Mouse (Mus musculus) adrenal gland, postnatal 10 days (tissue): ENCODE data around the gene Lmnb2. TPM values are rescaled to one million over a fixed set of nuclear protein-coding genes. Genes with fewer than 3 reads are reported as not detected.

ENCODE experiments used
- DNase-seq: peaks from one replicate; pipeline ENCODE4 v3.0.0; 2021; ENCODE audit warnings: mixed read lengths
- total RNA-seq, 2 experiments: library from RNA; stranded (reverse); gene quantifications; 2 replicates each; pipeline ENCODE4 v1.2.3; 2021

The Lmnb2 gene
- total RNA-seq, 2 experiments from 2014 or later: 14.5 to 16.5 TPM

GRCm38 (mm10) chr10:80899591-80900317, 18.3 kb downstream of the Lmnb2 start:
- DNase-seq: no peak

GRCm38 (mm10) chr10:80899074-80899473, 19.0 kb downstream of the Lmnb2 start:
- no peak for DNase-seq

- DNase-seq: peak; percentile 52
Observed at GRCm38 (mm10) chr10:80897861-80898510, 20.1 kb downstream of the Lmnb2 start.

- DNase-seq: no peak
Observed at GRCm38 (mm10) chr10:80896581-80897485, 21.2 kb downstream of the Lmnb2 start.

GRCm38 (mm10) chr10:80895697-80896096, 22.3 kb downstream of the Lmnb2 start:
- DNase-seq: no peak

GRCm38 (mm10) chr10:80895100-80895499, 22.9 kb downstream of the Lmnb2 start:
- no peak for DNase-seq

- DNase-seq: peak; percentile 90
Observed at GRCm38 (mm10) chr10:80887181-80887580, 30.9 kb downstream of the Lmnb2 start.

GRCm38 (mm10) chr10:80881301-80881700, 36.7 kb downstream of the Lmnb2 start:
- peak; percentile 87 for DNase-seq

GRCm38 (mm10) chr10:80880901-80881300, 37.1 kb downstream of the Lmnb2 start:
- DNase-seq: no peak

- peak; percentile 86 for DNase-seq
Observed at GRCm38 (mm10) chr10:80880131-80880641, 37.9 kb downstream of the Lmnb2 start.

- DNase-seq: peak; percentile 45
Observed at GRCm38 (mm10) chr10:80876594-80876993, 41.5 kb downstream of the Lmnb2 start.

GRCm38 (mm10) chr10:80876028-80876427, 42.0 kb downstream of the Lmnb2 start:
- peak; percentile 71 for DNase-seq

- DNase-seq: no peak
Observed at GRCm38 (mm10) chr10:80874035-80874434, 44.0 kb downstream of the Lmnb2 start.

- no peak for DNase-seq
Observed at GRCm38 (mm10) chr10:80871581-80871980, 46.5 kb downstream of the Lmnb2 start, which contains the start of gene Tmprss9. TSS of gene Tmprss9 (plus strand) at chr10:80871848.

GRCm38 (mm10) chr10:80870993-80871392, 47.1 kb downstream of the Lmnb2 start:
- DNase-seq: no peak

GRCm38 (mm10) chr10:80864446-80864845, 53.6 kb downstream of the Lmnb2 start:
- no peak for DNase-seq

- DNase-seq: no peak
Observed at GRCm38 (mm10) chr10:80862305-80862704, 55.7 kb downstream of the Lmnb2 start.

- DNase-seq: no peak
Observed at GRCm38 (mm10) chr10:80858350-80858935, 59.6 kb downstream of the Lmnb2 start.

- no peak for DNase-seq
Observed at GRCm38 (mm10) chr10:80857848-80858247, 60.2 kb downstream of the Lmnb2 start.

GRCm38 (mm10) chr10:80857386-80857785, 60.7 kb downstream of the Lmnb2 start:
- no peak for DNase-seq

GRCm38 (mm10) chr10:80856908-80857307, 61.1 kb downstream of the Lmnb2 start:
- no peak for DNase-seq

GRCm38 (mm10) chr10:80856267-80856666, 61.8 kb downstream of the Lmnb2 start:
- no peak for DNase-seq
